Mouse (Mus musculus): ENCODE measurements around the gene Lrriq4. TPM values are rescaled to one million over a fixed set of nuclear protein-coding genes. Genes with fewer than 3 reads are reported as not detected.

Gene Lrriq4
- polyA plus RNA-seq, 1 experiment from 2014 or later = not detected

- no peaks in the 10 kb centered on the region for H3K27me3 ChIP-seq
- no peaks in the 10 kb centered on the region for H3K4me1 ChIP-seq
- no peak overlapping the region for H3K27ac ChIP-seq
- H3K36me3 ChIP-seq = peaks cover 70% of the 10 kb centered on the region
- 88% methylated on average over 4 of the region's 4 CpGs for WGBS
- no peak overlapping the region for H3K4me2 ChIP-seq (replicated peaks)
- H3K9me3 ChIP-seq (replicated peaks) = no peaks in the 10 kb centered on the region
- no peak overlapping the region for H3K9ac ChIP-seq
- ATAC-seq (ENCODE audit: low FRiP score) = no peak
- H3K4me3 ChIP-seq = no peak overlapping the region
These were observed 33.4 kb upstream of the Lrriq4 start for GRCm38 (mm10) chr3:30610930-30611329.

GRCm38 (mm10) chr3:30620132-30620531, 24.2 kb upstream of the Lrriq4 start:
- WGBS = 89% methylated on average over 8 of the region's 8 CpGs
- Histone ChIP-seq H3K4me1 (no peaks in the 10 kb centered on the region), H3K9me3 (replicated peaks) (no peaks in the 10 kb centered on the region), H3K27me3 (no peaks in the 10 kb centered on the region), H3K27ac (no peak overlapping the region), H3K4me2 (replicated peaks) (no peak overlapping the region), H3K4me3 (no peak overlapping the region), H3K36me3 (peaks cover 37% of the 10 kb centered on the region), H3K9ac (no peak overlapping the region)
- no peak for ATAC-seq (ENCODE audit: low FRiP score)

GRCm38 (mm10) chr3:30633681-30634080, 10.6 kb upstream of the Lrriq4 start:
- H3K9ac ChIP-seq = no peak overlapping the region
- H3K27ac ChIP-seq = no peak overlapping the region
- H3K9me3 ChIP-seq (replicated peaks) = no peaks in the 10 kb centered on the region
- no peaks in the 10 kb centered on the region for H3K36me3 ChIP-seq
- ATAC-seq (ENCODE audit: low FRiP score) = no peak
- H3K27me3 ChIP-seq = no peaks in the 10 kb centered on the region
- no peak overlapping the region for H3K4me2 ChIP-seq (replicated peaks)
- no peak overlapping the region for H3K4me3 ChIP-seq
- WGBS = 52% methylated on average over 3 of the region's 3 CpGs
- no peaks in the 10 kb centered on the region for H3K4me1 ChIP-seq

GRCm38 (mm10) chr3:30635629-30636028, 8.7 kb upstream of the Lrriq4 start:
- Histone ChIP-seq H3K4me2 (replicated peaks) (no peak overlapping the region), H3K36me3 (no peaks in the 10 kb centered on the region), H3K4me1 (no peaks in the 10 kb centered on the region), H3K9ac (no peak overlapping the region), H3K27me3 (no peaks in the 10 kb centered on the region), H3K27ac (no peak overlapping the region), H3K9me3 (replicated peaks) (no peaks in the 10 kb centered on the region), H3K4me3 (no peak overlapping the region)
- no peak for ATAC-seq (ENCODE audit: low FRiP score)
- WGBS = 80% methylated on average over 4 of the region's 4 CpGs

GRCm38 (mm10) chr3:30646761-30647160, 2.5 kb downstream of the Lrriq4 start:
- no peak for ATAC-seq (ENCODE audit: low FRiP score)
- no peak overlapping the region for H3K9ac ChIP-seq
- no peaks in the 10 kb centered on the region for H3K36me3 ChIP-seq
- WGBS = 49% methylated on average over 8 of the region's 8 CpGs
- no peak overlapping the region for H3K27ac ChIP-seq
- no peak overlapping the region for H3K4me3 ChIP-seq
- H3K4me2 ChIP-seq (replicated peaks) = no peak overlapping the region
- H3K9me3 ChIP-seq (replicated peaks) = no peaks in the 10 kb centered on the region
- peaks cover 13% of the 10 kb centered on the region for H3K4me1 ChIP-seq
- H3K27me3 ChIP-seq = peaks cover 37% of the 10 kb centered on the region

- WGBS = under 1% methylated on average over 25 of the region's 25 CpGs
These were observed 3.3 kb downstream of the Lrriq4 start, which contains the start of gene Lrrc34 for GRCm38 (mm10) chr3:30647440-30648090. TSS of gene Lrrc34 (minus strand) at chr3:30647869.

GRCm38 (mm10) chr3:30648466-30648865, 4.2 kb downstream of the Lrriq4 start:
- 92% methylated on average over 2 of the region's 2 CpGs for WGBS

More at GRCm38 (mm10) chr3:30647440-30648090, 3.3 kb downstream of the Lrriq4 start, which contains the start of gene Lrrc34:
- Histone ChIP-seq H3K36me3 (no peaks in the 10 kb centered on the region), H3K9ac (peak within 1 kb of the TSS; percentile 46), H3K4me2 (replicated peaks) (peak within 1 kb of the TSS; percentile 67), H3K4me1 (peaks cover 13% of the 10 kb centered on the region), H3K27ac (no peak within 1 kb of the TSS), H3K27me3 (peaks cover 38% of the 10 kb centered on the region), H3K4me3 (peak within 1 kb of the TSS; percentile 34), H3K9me3 (replicated peaks) (no peaks in the 10 kb centered on the region)
- ATAC-seq (ENCODE audit: low FRiP score) = peak; percentile 84

GRCm38 (mm10) chr3:30650062-30650841, 5.9 kb downstream of the Lrriq4 start:
- Histone ChIP-seq H3K4me1 (peaks cover 13% of the 10 kb centered on the region), H3K4me2 (replicated peaks) (peak overlapping the region; percentile 80), H3K9me3 (replicated peaks) (no peaks in the 10 kb centered on the region), H3K36me3 (no peaks in the 10 kb centered on the region), H3K27me3 (peaks cover 38% of the 10 kb centered on the region), H3K9ac (peak overlapping the region; percentile 49), H3K4me3 (peak overlapping the region; percentile 40), H3K27ac (no peak overlapping the region)
- peak; percentile 49; the same call in 1 of the 2 replicates for ATAC-seq (ENCODE audit: low FRiP score)
- WGBS = under 1% methylated on average over 41 of the region's 41 CpGs

More at GRCm38 (mm10) chr3:30648466-30648865, 4.2 kb downstream of the Lrriq4 start:
- H3K9me3 ChIP-seq (replicated peaks) = no peaks in the 10 kb centered on the region
- no peak overlapping the region for H3K4me3 ChIP-seq
- peaks cover 38% of the 10 kb centered on the region for H3K27me3 ChIP-seq
- H3K4me2 ChIP-seq (replicated peaks) = no peak overlapping the region
- H3K27ac ChIP-seq = no peak overlapping the region
- ATAC-seq (ENCODE audit: low FRiP score) = no peak
- no peak overlapping the region for H3K9ac ChIP-seq
- H3K4me1 ChIP-seq = peaks cover 13% of the 10 kb centered on the region
- no peaks in the 10 kb centered on the region for H3K36me3 ChIP-seq

GRCm38 (mm10) chr3:30655937-30656336, 11.6 kb downstream of the Lrriq4 start:
- no peak for ATAC-seq (ENCODE audit: low FRiP score)
- peaks cover 8% of the 10 kb centered on the region for H3K27me3 ChIP-seq
- no peaks in the 10 kb centered on the region for H3K4me1 ChIP-seq
- no peak overlapping the region for H3K9ac ChIP-seq
- no peaks in the 10 kb centered on the region for H3K9me3 ChIP-seq (replicated peaks)
- no peak overlapping the region for H3K27ac ChIP-seq
- WGBS = 84% methylated on average over 5 of the region's 5 CpGs
- no peaks in the 10 kb centered on the region for H3K36me3 ChIP-seq
- H3K4me3 ChIP-seq = no peak overlapping the region
- H3K4me2 ChIP-seq (replicated peaks) = no peak overlapping the region

GRCm38 (mm10) chr3:30658486-30658885, 14.2 kb downstream of the Lrriq4 start:
- H3K9ac ChIP-seq = no peak overlapping the region
- H3K9me3 ChIP-seq (replicated peaks) = no peaks in the 10 kb centered on the region
- no peak for ATAC-seq (ENCODE audit: low FRiP score)
- H3K27ac ChIP-seq = no peak overlapping the region
- WGBS = 86% methylated on average over 9 of the region's 9 CpGs
- no peak overlapping the region for H3K4me2 ChIP-seq (replicated peaks)
- no peaks in the 10 kb centered on the region for H3K27me3 ChIP-seq
- no peaks in the 10 kb centered on the region for H3K4me1 ChIP-seq
- H3K36me3 ChIP-seq = no peaks in the 10 kb centered on the region
- H3K4me3 ChIP-seq = no peak overlapping the region

GRCm38 (mm10) chr3:30683190-30683589, 38.9 kb downstream of the Lrriq4 start:
- no peaks in the 10 kb centered on the region for H3K27me3 ChIP-seq
- no peak overlapping the region for H3K4me3 ChIP-seq
- no peak overlapping the region for H3K4me2 ChIP-seq (replicated peaks)
- H3K27ac ChIP-seq = no peak overlapping the region
- H3K36me3 ChIP-seq = no peaks in the 10 kb centered on the region
- H3K4me1 ChIP-seq = no peaks in the 10 kb centered on the region
- no peak overlapping the region for H3K9ac ChIP-seq
- no peaks in the 10 kb centered on the region for H3K9me3 ChIP-seq (replicated peaks)
- 92% methylated on average over 6 of the region's 6 CpGs for WGBS
- ATAC-seq (ENCODE audit: low FRiP score) = no peak

GRCm38 (mm10) chr3:30687216-30687615, 42.9 kb downstream of the Lrriq4 start:
- Histone ChIP-seq H3K27me3 (no peaks in the 10 kb centered on the region), H3K9me3 (replicated peaks) (no peaks in the 10 kb centered on the region), H3K9ac (no peak overlapping the region), H3K27ac (no peak overlapping the region), H3K4me1 (no peaks in the 10 kb centered on the region), H3K4me3 (no peak overlapping the region), H3K36me3 (no peaks in the 10 kb centered on the region), H3K4me2 (replicated peaks) (no peak overlapping the region)
- no peak for ATAC-seq (ENCODE audit: low FRiP score)
- whole genome bisulfite sequencing = 82% methylated on average over 3 of the region's 3 CpGs

Data from hindbrain, embryonic 12.5 days (tissue).